Mouse (Mus musculus): ENCODE measurements around the gene Ank2. TPM values are rescaled to one million over a fixed set of nuclear protein-coding genes. Genes with fewer than 3 reads are reported as not detected.

The Ank2 gene
- polyA plus RNA-seq, 1 experiment: 423 TPM

- Histone ChIP-seq H3K4me1 (ENCODE audit: control insufficient read depth, insufficient read depth, low read length) (no peaks in the 10 kb centered on the region; the same call in 1 of the 2 replicates), H3K4me3 (ENCODE audit: insufficient read depth, low read depth, low read length) (no peak overlapping the region), H3K27ac (ENCODE audit: insufficient read depth, low read depth, low read length) (no peak overlapping the region)
- 88% methylated on average over 1 of the region's 1 CpGs for WGBS
- TF ChIP-seq POLR2A (IDR thresholded peaks at IDR 0.05; ENCODE audit: insufficient read depth, low read depth, low read length) (no peak), CTCF (IDR thresholded peaks at IDR 0.05; ENCODE audit: insufficient read depth, low read depth, low read length) (no peak)
Measured at GRCm38 (mm10) chr3:127087574-127087973, 411.6 kb downstream of the Ank2 start.

- 26% methylated on average over 3 of the region's 3 CpGs for WGBS
- no peak overlapping the region for H3K4me3 ChIP-seq (ENCODE audit: insufficient read depth, low read depth, low read length)
- no peak overlapping the region for H3K27ac ChIP-seq (ENCODE audit: insufficient read depth, low read depth, low read length)
- no peak for TF ChIP-seq CTCF (IDR thresholded peaks at IDR 0.05; ENCODE audit: insufficient read depth, low read depth, low read length)
- no peak for TF ChIP-seq POLR2A (IDR thresholded peaks at IDR 0.05; ENCODE audit: insufficient read depth, low read depth, low read length)
- H3K4me1 ChIP-seq (ENCODE audit: control insufficient read depth, insufficient read depth, low read length): no peaks in the 10 kb centered on the region; the same call in 1 of the 2 replicates
Measured at GRCm38 (mm10) chr3:127086834-127087506, 412.2 kb downstream of the Ank2 start.

GRCm38 (mm10) chr3:127077369-127077768 lies 421.8 kb downstream of the Ank2 start:
- H3K4me1 ChIP-seq (ENCODE audit: control insufficient read depth, insufficient read depth, low read length): 0 out of 2 replicates have a peak, but pooled peaks cover 2% of the 10 kb centered on the region
- no peak overlapping the region for H3K27ac ChIP-seq (ENCODE audit: insufficient read depth, low read depth, low read length)
- 92% methylated on average over 5 of the region's 5 CpGs for WGBS
- TF ChIP-seq CTCF (IDR thresholded peaks at IDR 0.05; ENCODE audit: insufficient read depth, low read depth, low read length) (no peak), POLR2A (IDR thresholded peaks at IDR 0.05; ENCODE audit: insufficient read depth, low read depth, low read length) (no peak)
- no peak overlapping the region for H3K4me3 ChIP-seq (ENCODE audit: insufficient read depth, low read depth, low read length)

GRCm38 (mm10) chr3:127075531-127076280 lies 423.4 kb downstream of the Ank2 start:
- Histone ChIP-seq H3K4me1 (ENCODE audit: control insufficient read depth, insufficient read depth, low read length) (0 out of 2 replicates have a peak, but pooled peaks cover 2% of the 10 kb centered on the region), H3K27ac (ENCODE audit: insufficient read depth, low read depth, low read length) (no peak overlapping the region), H3K4me3 (ENCODE audit: insufficient read depth, low read depth, low read length) (no peak overlapping the region)
- 66% methylated on average over 8 of the region's 8 CpGs for WGBS
- TF ChIP-seq CTCF (IDR thresholded peaks at IDR 0.05; ENCODE audit: insufficient read depth, low read depth, low read length) (no peak), POLR2A (IDR thresholded peaks at IDR 0.05; ENCODE audit: insufficient read depth, low read depth, low read length) (no peak)

GRCm38 (mm10) chr3:127071471-127071870 lies 427.7 kb downstream of the Ank2 start:
- Histone ChIP-seq H3K4me3 (ENCODE audit: insufficient read depth, low read depth, low read length) (no peak overlapping the region), H3K27ac (ENCODE audit: insufficient read depth, low read depth, low read length) (no peak overlapping the region), H3K4me1 (ENCODE audit: control insufficient read depth, insufficient read depth, low read length) (no peaks in the 10 kb centered on the region)
- TF ChIP-seq CTCF (IDR thresholded peaks at IDR 0.05; ENCODE audit: insufficient read depth, low read depth, low read length) (no peak), POLR2A (IDR thresholded peaks at IDR 0.05; ENCODE audit: insufficient read depth, low read depth, low read length) (no peak)
- 15% methylated on average over 1 of the region's 1 CpGs for WGBS

GRCm38 (mm10) chr3:127063654-127064386 lies 435.3 kb downstream of the Ank2 start:
- Histone ChIP-seq H3K4me3 (ENCODE audit: insufficient read depth, low read depth, low read length) (no peak overlapping the region), H3K27ac (ENCODE audit: insufficient read depth, low read depth, low read length) (0 out of 2 replicates have a peak overlapping the region, but pooled peaks have one; percentile 19), H3K4me1 (ENCODE audit: control insufficient read depth, insufficient read depth, low read length) (no peaks in the 10 kb centered on the region)
- TF ChIP-seq CTCF (IDR thresholded peaks at IDR 0.05; ENCODE audit: insufficient read depth, low read depth, low read length): no peak
- TF ChIP-seq POLR2A (IDR thresholded peaks at IDR 0.05; ENCODE audit: insufficient read depth, low read depth, low read length): no peak
- WGBS: 46% methylated on average over 5 of the region's 5 CpGs

GRCm38 (mm10) chr3:127059671-127060070 lies 439.5 kb downstream of the Ank2 start:
- 64% methylated on average over 4 of the region's 4 CpGs for WGBS
- H3K4me3 ChIP-seq (ENCODE audit: insufficient read depth, low read depth, low read length): no peak overlapping the region
- H3K4me1 ChIP-seq (ENCODE audit: control insufficient read depth, insufficient read depth, low read length): no peaks in the 10 kb centered on the region
- TF ChIP-seq CTCF (IDR thresholded peaks at IDR 0.05; ENCODE audit: insufficient read depth, low read depth, low read length): no peak
- TF ChIP-seq POLR2A (IDR thresholded peaks at IDR 0.05; ENCODE audit: insufficient read depth, low read depth, low read length): no peak
- H3K27ac ChIP-seq (ENCODE audit: insufficient read depth, low read depth, low read length): no peak overlapping the region

GRCm38 (mm10) chr3:127041288-127041687 lies 457.9 kb downstream of the Ank2 start:
- peaks cover 3% of the 10 kb centered on the region; the same call in 1 of the 2 replicates for H3K4me1 ChIP-seq (ENCODE audit: control insufficient read depth, insufficient read depth, low read length)
- no peak overlapping the region for H3K27ac ChIP-seq (ENCODE audit: insufficient read depth, low read depth, low read length)
- TF ChIP-seq CTCF (IDR thresholded peaks at IDR 0.05; ENCODE audit: insufficient read depth, low read depth, low read length) (no peak), POLR2A (IDR thresholded peaks at IDR 0.05; ENCODE audit: insufficient read depth, low read depth, low read length) (no peak)
- no peak overlapping the region for H3K4me3 ChIP-seq (ENCODE audit: insufficient read depth, low read depth, low read length)
- 88% methylated on average over 7 of the region's 7 CpGs for WGBS
